Mouse (Mus musculus): Measurements from ENCODE around the gene Mybpc2.

- TF ChIP-seq CTCF (IDR thresholded peaks at IDR 0.05; ENCODE audit: low read depth, low read length) (no peak), TAL1 (conservative IDR thresholded peaks at IDR 0.05; ENCODE audit: low read depth, low read length) (no peak), POLR2AphosphoS5 (IDR thresholded peaks at IDR 0.05; ENCODE audit: insufficient replicate concordance, low read depth, low read length) (no peak), GATA1 (IDR thresholded peaks at IDR 0.05; ENCODE audit: borderline replicate concordance, low read length) (no peak), GATA2 (IDR thresholded peaks at IDR 0.05; ENCODE audit: borderline replicate concordance, low read depth, low read length) (no peak)
These were observed 12.6 kb upstream of the Mybpc2 start for GRCm38 (mm10) chr7:44537009-44537408.

Measured in G1E (cell line).